In the genomic region with DNA sequence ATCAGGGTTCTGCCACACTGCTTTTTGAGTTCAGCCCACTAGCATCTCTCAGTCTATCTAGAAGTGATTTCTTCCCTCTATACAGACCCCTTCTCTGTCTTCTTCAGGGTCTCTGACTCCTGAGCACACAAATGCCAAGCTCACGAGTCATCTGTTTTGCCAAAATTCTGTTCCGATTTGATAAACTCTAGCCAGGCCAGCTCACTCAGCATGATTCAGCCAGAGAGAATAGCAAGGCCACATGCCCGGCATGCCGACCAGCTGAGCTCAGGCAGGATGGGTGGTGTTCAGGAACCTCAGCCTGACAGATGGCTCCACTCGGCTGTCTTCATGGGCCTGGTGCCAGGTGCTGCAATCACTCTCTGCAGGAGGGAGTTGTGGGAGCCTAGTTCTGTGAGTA, we compare ENCODE assay signal across 9 mouse cellular contexts.
DNase-seq lines count a peak whose midpoint lies in the region; ATAC-seq and TF ChIP-seq lines count a peak whose summit lies in the region.
"Had no signal": no experiment of that assay in that cellular context is flagged by ENCODE, and none has a peak within 500 bp of the region (broad histone marks: within the 10 kb centered on the region; RNA-seq: fewer than 3 reads in every experiment).

No protein-coding gene starts in this region.

- DNase-seq in 3T3-L1 (ENCODE audit: low read depth, low spot score), result peak; percentile 96
- peak; percentile 44 to 73 for DNase-seq in adrenal gland, postnatal 4 days (ENCODE audit: low spot score in 2 of 2)
- DNase-seq in kidney, postnatal 10 days, result peak; percentile 92
- peak; percentile 63 for DNase-seq in lung, adult 2 months
- DNase-seq in retina, adult 2 months (ENCODE audit: low read depth, low spot score), result peak; percentile 30
- peak; percentile 54 to 89 for DNase-seq in urinary bladder, adult 18-20 months (ENCODE audit: low spot score in 2 of 2)
- DNase-seq: liver, embryonic 13.5 days had no signal

- H3K27me3 ChIP-seq in forebrain, embryonic 12.5 days, result no peaks in the 10 kb centered on the region
- no peaks in the 10 kb centered on the region for H3K27me3 ChIP-seq in heart, embryonic 13.5 days (replicated peaks)
- H3K27me3 ChIP-seq: liver, embryonic 13.5 days had no signal

- no peak overlapping the region for H3K4me3 ChIP-seq in forebrain, embryonic 12.5 days (replicated peaks)
- no peak overlapping the region for H3K4me3 ChIP-seq in heart, embryonic 13.5 days
- H3K4me3 ChIP-seq in lung, adult 2 months (replicated peaks; ENCODE audit: extremely low read depth, low read depth, low read length), result no peak overlapping the region
- H3K4me3 ChIP-seq: liver, embryonic 13.5 days had no signal

- no peaks in the 10 kb centered on the region for H3K9me3 ChIP-seq in forebrain, embryonic 12.5 days
- H3K9me3 ChIP-seq in heart, embryonic 13.5 days, result no peaks in the 10 kb centered on the region
- H3K9me3 ChIP-seq: liver, embryonic 13.5 days had no signal

- peak; percentile 67; the same call in 1 of the 2 replicates for ATAC-seq in forebrain, embryonic 12.5 days (ENCODE audit: low FRiP score)
- peak; percentile 86; the same call in 1 of the 2 replicates for ATAC-seq in heart, embryonic 13.5 days (ENCODE audit: extremely low read depth, insufficient number of reproducible peaks, low FRiP score, low TSS enrichment)

- H3K36me3 ChIP-seq in forebrain, embryonic 12.5 days (replicated peaks), result no peaks in the 10 kb centered on the region
- H3K36me3 ChIP-seq in heart, embryonic 13.5 days, result no peaks in the 10 kb centered on the region
- H3K36me3 ChIP-seq: liver, embryonic 13.5 days had no signal

- TF ChIP-seq POLR2A in lung, adult 2 months (IDR thresholded peaks at IDR 0.05; ENCODE audit: borderline replicate concordance, extremely low read depth, low read depth, low read length), result no peak

- 48% methylated on average over 5 of the region's 5 CpGs for WGBS in forebrain, embryonic 12.5 days
- WGBS in heart, embryonic 13.5 days, result 7% methylated on average over 5 of the region's 5 CpGs
- 17% methylated on average over 5 of the region's 5 CpGs for WGBS in lung, adult 2 months

- H3K4me1 ChIP-seq in forebrain, embryonic 12.5 days, result no peaks in the 10 kb centered on the region
- peaks cover 38% of the 10 kb centered on the region for H3K4me1 ChIP-seq in heart, embryonic 13.5 days
- peaks cover 14% of the 10 kb centered on the region for H3K4me1 ChIP-seq in lung, adult 2 months (ENCODE audit: control insufficient read depth, insufficient read depth, low read length)

- TF ChIP-seq CTCF in lung, adult 2 months (IDR thresholded peaks at IDR 0.05; ENCODE audit: insufficient read depth, low read length), result no peak

- H3K9ac ChIP-seq in forebrain, embryonic 12.5 days, result no peak overlapping the region
- 0 out of 2 replicates have a peak overlapping the region, but pooled peaks have one; percentile 38 for H3K9ac ChIP-seq in heart, embryonic 13.5 days
- H3K9ac ChIP-seq: liver, embryonic 13.5 days had no signal

- no peak overlapping the region for H3K27ac ChIP-seq in forebrain, embryonic 12.5 days
- H3K27ac ChIP-seq in heart, embryonic 13.5 days (replicated peaks), result peak overlapping the region; percentile 82
- H3K27ac ChIP-seq: liver, embryonic 13.5 days had no signal

- H3K4me2 ChIP-seq in forebrain, embryonic 12.5 days, result no peak overlapping the region
- H3K4me2 ChIP-seq in heart, embryonic 13.5 days, result peak overlapping the region; percentile 36
- H3K4me2 ChIP-seq: liver, embryonic 13.5 days had no signal

Comparison
In these comparisons a context has a peak if more than half of its experiments do, and no peak if none do; other contexts are left out.
1. DNase-seq: peak in every context shown above with its lines; median percentile 96 in 3T3-L1; 92 in kidney, postnatal 10 days; 72 in urinary bladder, adult 18-20 months; 63 in lung, adult 2 months; 58 in adrenal gland, postnatal 4 days; 30 in retina, adult 2 months.